Mouse (Mus musculus) myocyte (in vitro differentiated cells): ENCODE measurements around the gene Clptm1.

Experiments
- MAX ChIP-seq: IDR thresholded peaks from one replicate; pipeline ENCODE4 v1.6.1; 2011; ENCODE audit warnings: low read depth, mild to moderate bottlenecking, control low read depth
- POLR2A ChIP-seq: IDR thresholded peaks from one replicate; pipeline ENCODE4 v1.6.1; 2011; ENCODE audit warnings: low read depth, mild to moderate bottlenecking, control low read depth, moderate library complexity; ENCODE audit not compliant: insufficient read length

DNA sequence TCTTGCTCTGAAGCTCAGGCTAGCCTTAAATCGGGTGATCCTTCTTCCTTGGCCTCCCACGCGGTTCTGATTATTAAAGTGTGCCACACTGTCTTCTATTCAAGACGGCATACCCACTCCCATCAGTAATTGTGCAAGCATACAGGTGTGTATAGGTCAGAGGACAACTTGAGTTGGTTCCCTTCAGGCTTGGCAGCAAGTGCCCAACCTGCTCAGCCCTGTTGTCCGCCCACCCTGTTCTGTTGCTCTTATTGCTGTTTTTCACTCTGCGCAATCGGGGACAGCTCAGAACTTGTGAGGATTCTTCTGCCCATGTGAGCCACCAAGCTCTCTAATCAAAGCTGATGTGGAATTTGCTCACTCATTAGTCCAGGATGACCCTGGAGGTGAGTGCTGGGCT is 40.4 kb upstream of the Clptm1 start:
- TF ChIP-seq POLR2A (no peak), MAX (no peak)
